Mouse (Mus musculus): Measurements from ENCODE around the gene Pdgfb. TPM values are rescaled to one million over a fixed set of nuclear protein-coding genes. Genes with fewer than 3 reads are reported as not detected.

Pdgfb gene
- polyA plus RNA-seq (2017; shearing (Covaris generic)), result 1 to 10 TPM in 1 of 2 experiments, under 1 TPM in 1; 0.68 to 1.1 TPM

DNA sequence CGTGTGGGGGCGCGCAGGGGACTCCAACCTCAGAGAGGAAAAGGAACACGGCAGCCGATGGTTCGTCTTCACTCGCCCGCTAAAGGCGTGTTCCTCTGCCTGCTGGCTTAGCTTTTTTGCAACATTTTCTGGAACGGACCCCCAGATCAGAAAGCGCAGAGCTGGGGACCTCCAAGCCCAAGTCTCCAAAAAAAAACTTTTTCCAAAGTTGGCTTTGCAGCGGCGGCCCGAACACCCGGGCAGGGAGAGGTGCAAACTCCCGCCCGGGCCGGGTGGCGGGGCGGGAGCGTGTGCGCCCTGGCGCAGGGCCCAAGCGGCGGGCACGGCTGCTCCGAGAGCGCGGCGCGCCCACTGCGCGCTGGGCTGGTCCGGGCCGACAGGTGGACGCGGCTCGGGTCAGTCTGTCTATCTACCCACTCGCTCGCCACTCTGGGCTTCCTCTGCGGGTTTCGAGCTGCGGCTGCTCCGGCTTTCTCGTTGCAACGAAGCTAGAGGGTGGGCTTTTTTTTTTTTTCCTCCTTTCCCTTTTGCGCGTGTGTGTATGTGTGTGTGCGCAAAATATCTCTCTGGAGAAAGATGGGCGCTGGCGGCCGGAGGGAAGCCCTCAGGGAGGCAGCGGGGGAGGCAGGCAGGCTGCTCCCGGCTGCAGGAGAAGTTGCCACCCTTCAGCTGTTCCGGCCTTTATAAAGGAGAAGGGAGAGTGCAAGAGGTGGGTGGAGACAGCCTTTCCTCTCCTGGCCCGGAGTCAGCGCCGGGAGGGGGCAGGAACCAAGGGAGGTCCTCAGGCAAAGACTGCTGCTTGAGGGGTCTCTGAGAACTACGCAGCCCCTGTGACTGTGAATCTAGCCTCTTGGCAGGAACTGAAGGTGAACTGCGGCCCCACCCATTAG, at the start of gene Pdgfb:
Pdgfb (minus strand) TSS at position 657 of the 890 bp plus-strand sequence.
- ATAC-seq, result no peak

DNA sequence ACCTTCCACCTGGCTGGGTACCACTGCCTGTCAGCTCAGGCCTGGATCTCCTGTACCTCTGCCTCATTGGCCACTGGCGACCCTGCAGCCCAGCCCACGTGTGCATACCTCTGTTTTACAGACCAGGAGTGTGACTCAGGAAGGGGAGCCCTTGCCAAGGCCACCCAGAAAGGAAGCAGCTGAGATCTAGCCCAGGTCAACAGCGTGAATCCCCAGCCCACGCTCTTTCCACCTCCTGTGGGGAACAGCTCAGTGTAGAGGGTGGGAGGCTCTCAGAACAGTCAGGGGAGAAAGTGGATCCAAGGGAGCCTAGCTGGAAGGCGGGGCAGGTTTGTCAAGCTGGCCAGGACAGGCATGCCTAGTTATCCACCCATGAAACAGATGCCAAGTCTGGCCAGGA, 48.0 kb upstream of the Pdgfb start:
- ATAC-seq, result no peak

DNA sequence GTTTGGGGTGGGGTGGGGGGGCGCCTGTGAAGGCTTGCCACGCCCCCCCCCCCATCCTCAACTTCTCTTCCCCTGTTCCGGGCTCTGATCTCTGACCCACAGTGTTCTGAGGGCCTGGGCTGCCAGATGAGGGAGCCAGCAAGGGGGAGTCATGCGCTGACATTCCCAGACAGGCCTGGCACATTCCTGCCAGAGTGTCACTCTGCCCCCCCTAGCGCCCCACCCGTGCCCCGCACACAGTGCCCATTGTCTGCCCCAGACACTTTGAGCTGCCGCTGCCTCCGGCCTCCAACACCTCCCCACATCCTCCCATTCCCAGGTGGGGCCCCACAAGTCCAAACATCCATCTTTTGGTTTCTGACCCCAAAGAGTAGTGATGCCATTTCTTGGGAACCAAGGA, 47.6 kb upstream of the Pdgfb start:
- no peak for ATAC-seq

DNA sequence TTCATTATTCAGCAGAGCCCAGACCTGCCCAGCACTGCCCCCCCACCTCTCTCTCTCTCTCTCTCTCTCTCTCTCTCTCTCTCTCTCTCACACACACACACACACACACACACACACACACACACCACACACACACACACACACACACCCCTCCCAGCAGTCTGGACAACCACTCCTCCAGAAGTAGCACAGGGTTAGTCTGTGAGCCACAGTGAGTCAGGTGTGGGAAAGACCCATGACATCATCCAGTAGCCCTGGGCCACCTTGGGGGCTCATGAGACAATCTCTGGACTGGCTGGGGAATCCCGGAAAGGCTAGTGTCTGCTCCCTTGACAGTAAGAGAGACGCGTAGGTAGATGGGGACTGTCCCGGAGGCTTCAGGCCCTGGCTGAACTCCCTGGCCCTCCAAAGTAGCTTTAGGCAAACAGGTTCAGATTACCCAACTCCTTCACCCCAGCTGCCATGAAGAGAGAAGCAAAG, 46.3 kb upstream of the Pdgfb start:
- peak; percentile 69 for ATAC-seq

DNA sequence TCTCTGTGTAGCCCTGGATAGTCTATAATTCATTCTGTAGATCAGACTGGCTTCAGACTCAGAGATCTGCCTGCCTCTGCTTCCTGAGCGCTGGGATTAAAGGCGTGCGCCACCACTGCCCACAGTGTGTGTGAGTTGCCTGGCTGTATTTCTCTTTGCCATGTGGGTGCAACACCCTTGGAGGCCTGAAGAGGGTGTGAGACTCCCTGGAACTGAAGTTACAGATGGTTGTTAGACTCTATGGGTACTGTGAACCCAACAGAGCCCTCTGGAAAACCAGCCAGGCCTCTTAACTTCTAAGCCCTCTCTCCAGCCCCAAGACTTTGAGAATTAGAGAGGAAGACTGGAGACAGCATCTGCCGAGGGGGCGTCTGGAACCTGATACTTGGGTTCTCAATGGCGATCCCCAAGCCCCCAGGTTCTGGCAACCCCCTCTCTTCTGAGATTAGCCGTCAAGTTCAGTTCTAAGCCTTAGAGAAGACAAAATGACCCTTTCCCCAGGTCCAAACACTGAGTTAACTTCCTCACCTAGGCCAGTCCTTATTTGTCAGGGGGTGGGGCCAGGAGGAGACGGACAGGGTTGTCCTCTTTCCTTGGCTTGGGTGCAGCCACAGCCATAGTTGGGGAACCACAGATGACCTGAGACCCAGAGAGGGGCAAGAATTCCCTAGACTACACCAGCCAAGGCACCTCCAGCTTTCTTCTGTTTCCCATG, 45.7 kb upstream of the Pdgfb start:
- no peak for ATAC-seq

DNA sequence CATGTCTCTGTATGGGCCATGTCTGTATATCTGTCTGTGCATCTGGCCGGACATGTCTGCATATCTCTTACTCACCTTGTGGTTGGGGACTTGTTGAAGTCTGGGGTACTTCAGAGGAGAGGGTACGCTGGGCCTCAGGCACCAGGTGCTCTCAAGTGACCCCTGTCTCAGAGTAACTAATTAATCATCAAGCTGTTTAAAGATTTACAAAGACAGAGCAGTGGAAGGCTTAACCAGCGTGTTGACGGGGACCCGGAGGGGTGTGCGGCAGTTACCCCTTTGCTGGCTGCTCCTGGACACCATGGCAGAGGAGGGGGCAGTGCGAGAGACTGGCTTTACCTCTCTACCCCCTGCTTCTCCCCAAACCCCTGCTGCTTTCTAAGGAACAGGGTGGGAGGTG, 44.8 kb upstream of the Pdgfb start:
- ATAC-seq, result no peak

DNA sequence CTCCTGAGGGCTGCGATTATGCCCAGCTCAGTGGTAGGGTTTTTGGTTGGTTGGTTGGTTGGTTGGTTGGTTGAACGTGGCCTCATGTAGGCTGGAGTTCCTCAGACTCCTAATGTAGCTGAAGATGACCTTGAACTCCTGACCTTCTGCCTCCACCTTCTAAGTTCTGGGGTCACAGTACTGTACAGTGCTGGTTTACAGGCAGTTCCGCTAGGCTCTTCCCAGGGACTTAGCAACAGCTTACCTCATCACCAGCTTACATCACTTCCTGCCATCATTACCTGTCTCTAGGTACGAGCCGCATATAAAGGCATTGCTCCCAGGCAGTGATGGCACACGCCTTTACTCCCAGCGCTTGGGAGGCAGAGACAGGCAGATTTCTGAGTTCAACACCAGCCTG, 43.4 kb upstream of the Pdgfb start:
- no peak for ATAC-seq

DNA sequence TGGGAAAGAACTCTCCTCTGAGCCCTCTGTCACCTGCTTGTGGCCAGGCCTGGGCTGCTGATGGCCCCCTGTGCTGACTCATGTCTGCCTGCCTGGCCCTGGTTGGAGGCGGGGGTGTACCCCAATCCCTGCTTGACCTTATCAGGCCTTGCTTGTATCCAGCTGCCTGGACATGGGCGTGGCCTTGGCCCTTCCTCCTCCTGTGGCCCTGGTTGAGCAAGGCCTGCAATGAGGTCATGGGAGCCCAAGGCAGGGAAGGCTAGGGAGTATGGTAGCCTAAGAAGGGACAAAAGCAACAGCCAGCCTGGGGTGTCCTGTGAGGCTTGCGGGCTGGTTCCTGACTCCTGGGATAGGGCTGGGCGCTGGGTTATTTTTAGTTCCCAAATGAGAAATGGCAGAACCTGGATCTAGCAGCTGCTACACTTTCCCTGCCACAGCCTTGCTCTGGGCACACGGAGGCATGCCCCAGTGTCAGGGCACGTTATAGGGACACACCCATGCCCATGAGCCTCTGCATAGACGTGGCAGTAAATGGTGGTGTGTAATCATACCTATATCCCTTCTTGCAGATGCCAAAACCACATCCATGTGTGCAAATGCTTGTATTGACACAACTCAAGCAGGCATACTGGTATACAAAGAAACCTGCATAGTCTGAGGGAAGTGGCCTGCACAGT, 39.4 kb upstream of the Pdgfb start:
- no peak for ATAC-seq

DNA sequence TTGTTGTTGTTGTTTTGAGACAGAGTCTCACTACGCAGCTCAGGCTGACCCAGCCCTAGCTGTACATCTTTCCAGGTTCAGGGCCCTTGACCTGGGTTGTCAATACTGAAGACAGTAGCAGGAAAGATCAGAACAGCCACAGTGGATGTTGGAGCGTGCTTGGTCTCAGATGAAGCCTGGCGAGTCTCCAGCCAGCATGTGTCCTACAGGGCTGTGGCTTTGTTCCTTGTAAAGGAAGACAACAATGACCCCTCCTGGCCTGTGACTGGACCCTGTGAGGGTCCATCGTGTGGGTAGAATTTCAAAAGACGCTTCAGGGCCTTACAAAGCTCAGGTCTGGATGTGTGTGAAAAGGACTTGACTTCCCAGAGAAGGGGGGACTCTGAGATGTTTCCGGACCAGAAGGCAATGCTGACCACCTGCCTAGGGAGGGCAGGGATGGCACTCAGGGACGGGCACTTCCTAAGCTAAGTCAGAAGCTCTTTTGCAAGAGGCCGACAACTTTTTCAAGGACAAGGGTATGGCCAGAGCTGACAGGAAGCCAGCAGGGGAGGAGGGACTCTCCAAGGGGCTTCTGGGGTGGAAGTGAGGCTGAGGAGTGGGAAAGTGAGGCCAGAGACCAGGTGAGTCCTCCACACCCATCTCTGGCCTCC, 38.7 kb upstream of the Pdgfb start:
- no peak for ATAC-seq

DNA sequence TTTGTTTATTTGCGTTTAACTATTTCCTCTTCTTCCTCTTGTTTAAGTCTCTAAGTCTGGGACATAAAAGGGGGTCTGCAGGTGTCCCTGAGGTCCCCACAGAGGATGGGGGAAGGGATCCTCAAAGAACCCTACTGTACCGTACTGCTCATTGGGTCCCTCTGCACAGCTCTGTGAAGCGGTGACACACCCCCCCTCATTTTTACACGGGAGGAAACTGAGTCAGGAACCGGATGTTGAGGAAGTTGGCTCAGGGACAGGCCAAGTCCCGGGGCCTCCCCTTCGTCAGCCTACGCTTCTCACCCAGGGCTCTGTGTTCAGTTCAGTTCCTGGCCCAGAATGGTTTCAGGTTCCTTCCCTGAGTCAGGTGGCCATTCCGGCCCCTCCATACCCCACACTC, 37.0 kb upstream of the Pdgfb start:
- ATAC-seq, result peak; percentile 36

DNA sequence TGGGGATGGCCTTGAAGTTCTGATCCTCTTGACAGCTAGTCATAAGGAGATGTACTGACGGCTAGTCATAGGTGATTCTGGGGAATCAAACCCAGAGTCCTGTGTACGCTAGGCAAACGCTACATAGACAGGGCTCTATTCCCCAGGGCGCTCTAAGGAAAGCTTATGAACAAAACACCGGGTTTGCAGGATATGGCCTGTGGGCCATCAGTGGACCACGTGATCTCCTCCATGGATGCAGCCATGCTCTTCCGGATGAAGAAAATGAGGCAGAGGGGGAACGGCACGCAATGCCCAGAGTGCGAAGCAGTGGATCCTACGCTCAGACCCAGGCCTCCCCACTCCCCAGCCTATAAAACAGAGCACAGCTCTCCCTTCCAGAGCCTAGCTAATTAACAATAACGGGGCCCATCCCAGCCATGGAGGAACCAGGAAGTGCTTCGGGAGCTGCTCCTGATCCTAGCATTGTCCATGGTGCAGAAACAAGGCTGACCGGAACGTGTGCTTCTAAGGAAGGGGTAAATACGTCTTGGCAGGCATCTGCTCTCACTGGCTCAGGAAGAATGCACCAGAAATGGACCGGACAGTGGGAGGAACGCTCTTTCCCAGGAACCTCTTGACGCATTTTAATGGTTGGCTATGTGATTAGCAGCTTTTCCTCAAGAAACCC, 36.5 kb upstream of the Pdgfb start:
- no peak for ATAC-seq

DNA sequence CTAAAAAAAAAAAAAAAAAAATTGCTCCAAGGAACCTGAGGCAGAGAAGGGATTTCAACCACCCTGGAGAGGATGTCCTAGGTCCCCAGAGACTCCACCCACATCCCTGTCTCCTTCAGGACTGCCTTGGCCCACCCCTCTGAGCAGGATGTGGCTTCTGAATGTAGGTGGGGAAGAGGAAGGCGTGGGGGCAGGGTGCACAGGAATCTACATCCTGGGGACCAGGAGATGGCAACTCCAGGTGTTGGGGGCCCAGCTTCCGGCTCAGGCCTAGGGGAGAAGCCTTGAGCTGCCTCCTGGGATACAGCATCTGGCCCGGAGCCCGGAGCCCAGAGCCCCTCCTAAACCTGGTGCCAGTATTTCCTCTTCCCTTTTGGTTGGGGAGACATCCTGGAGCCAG, 35.3 kb upstream of the Pdgfb start:
- ATAC-seq, result peak; percentile 54

DNA sequence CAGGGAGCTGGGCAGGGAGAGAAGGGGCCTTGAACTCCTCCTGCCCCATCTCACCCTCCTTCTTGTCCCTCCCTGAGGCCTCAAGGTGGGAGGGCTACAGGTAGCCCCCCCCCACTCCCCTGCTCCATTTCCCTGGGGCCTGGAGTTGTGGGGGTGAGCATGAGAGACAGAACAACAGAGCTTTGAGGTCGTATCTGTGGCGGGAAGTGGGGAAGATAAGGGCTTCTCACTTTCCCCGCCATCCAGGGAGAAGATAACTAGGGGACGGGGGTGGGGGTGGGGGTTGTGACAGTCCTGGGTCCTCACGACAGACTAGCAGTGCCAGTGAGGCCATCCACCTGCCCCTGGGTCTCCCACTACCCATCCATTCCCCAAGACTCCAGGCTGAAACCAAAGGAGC, 33.2 kb upstream of the Pdgfb start:
- no peak for ATAC-seq

DNA sequence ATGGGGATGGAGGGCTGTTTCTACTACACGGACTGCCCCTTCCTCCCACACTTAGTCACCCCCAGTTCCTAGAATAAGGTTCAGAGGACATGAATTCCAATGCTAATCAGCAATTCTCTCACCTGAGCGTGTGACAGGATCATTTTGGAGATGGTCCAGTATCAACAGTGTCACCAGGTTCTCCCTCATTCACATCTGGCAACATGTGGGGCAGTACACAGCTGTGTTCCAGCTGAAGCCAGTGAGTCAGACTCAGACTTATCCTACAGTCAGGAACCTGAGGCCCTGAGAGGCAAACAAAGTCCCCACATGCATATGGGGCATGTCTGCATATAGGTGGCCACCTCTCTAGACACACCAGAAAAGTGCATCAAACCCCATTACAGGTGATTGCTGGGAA, 32.5 kb upstream of the Pdgfb start:
- no peak for ATAC-seq

DNA sequence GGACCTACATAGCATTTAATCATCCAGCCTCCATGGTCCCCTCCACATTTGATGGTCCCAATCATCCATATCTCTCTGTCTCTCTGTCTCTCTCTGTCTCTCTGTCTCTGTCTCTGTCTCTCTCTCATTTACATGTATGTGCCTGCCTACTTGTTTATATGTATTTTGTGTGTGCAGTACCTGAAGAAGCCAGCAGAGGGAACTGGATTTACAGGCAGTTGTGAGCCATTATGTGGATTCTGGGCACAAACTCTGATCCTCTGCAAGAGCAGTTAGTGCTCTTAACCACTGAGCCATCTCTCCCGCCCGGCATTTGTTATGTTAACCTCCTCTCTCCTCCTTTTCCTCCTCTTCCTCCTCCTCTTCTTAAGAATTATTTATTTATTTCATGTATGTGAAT, 31.0 kb upstream of the Pdgfb start:
- ATAC-seq, result no peak

DNA sequence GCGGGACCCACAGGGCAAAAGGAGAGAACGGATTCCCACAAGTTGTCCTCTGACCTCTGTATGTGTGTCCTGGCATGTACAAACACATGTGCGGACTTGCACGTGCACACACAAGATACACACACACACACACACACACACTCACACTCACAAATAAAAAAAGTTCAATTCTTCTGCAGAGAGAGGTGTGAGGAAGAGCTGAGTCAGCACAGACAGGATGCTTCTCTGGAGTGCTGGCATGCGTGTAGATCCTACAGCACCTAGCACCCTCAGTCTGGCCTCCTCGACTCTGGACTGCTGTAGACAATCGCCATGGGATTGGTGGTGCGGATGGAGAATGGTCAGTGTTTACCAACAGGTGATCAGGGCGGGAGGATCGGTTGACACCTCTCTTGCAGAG, 29.5 kb upstream of the Pdgfb start:
- ATAC-seq, result no peak

DNA sequence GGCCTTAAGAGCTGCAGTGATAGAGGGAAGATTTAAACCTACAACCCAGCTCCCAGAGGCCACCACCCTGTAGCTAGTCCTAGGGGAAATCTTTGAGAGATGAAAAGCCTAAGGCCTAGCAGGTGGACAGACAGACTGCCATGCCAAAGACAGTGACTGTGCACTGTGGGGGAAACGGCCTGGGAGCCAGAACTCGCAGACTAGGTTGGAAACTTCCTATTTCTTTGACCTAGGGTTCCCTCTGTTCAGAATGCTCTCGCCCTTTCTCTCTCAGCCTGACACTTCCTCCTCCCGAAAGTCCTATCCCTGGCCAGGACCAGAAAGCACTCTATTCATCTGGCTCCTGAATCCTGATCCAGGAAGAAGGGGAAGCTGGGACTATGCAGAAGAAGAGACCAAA, 27.4 kb upstream of the Pdgfb start:
- no peak for ATAC-seq

DNA sequence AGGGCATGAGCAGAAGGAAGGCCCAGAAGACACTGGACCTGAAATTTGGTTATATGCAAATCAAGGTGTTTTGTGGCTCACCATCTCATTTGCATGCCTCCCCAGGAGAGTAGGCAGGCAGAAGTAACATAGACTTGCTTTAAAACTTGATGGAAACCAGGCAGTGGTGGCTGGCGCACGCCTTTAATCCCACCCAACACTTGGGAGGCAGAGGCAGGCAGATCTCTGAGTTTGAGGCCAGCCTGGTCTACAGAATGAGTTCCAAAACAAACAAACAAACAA, 23.3 kb upstream of the Pdgfb start:
- ATAC-seq, result no peak

DNA sequence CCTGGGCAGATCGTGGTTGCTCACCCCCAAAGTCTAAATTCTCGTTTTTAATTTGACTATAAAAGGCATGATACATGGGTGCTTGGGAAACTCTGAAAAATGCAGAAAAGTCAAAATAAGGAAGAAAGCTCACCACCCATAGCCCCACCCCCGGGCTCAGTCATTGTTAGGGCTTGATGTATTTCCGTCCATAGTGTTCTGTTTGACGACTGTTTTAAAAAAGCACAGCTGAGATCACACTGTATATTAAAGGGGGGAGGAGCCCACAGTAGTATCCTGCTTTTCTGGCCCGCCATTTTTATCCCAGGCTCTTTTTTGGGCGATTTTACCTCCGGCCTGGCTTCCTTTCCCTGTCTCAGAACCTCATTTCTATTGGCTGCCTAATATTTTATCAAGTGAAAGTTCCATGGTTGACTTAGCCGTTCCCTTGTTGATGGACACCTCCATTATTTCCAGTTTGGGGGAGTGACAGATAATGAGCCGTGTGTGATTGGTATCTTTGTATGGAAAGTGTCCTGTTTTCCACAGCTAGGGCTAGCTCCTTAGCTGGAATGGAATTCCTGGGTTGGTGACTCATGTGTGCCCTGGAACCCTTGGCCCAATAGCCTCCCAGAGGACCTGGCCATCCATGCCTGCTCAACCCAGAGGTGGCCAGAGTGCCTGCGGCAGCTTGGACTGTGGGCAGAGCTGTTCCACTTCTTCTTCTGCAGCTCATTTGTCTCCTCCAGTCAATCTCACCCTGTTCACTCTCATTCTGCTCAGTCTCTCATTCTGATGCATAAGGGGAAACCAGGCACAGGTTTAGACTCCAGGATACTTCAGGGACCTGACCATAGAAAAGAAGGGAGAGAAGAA, 22.7 kb upstream of the Pdgfb start:
- no peak for ATAC-seq

DNA sequence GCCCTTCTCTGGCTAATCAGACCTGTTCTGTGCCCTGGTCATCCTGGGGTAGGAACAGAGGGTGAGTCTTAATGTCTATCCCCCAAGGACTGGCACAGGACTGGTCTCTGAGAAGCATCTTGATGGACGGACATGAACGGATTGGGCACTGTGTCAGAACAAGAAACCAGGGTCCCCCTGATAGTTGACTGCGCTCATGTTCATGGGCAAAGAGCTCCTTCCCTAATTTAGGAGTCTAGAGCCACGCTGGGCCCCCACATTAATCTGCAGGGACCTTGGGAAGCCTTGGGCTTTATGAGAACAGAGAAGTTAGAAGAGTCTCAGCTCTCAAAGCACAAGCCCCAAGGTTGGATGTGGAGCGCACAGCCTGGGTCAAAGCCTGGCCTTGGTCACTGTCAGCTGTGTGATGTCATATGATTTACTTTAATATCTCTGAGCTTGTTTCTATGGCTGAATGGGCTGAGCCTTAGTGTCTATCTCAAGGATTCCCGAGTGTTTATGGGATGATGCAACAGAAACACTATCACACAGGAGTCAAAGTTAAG, 20.6 kb upstream of the Pdgfb start:
- ATAC-seq, result no peak

DNA sequence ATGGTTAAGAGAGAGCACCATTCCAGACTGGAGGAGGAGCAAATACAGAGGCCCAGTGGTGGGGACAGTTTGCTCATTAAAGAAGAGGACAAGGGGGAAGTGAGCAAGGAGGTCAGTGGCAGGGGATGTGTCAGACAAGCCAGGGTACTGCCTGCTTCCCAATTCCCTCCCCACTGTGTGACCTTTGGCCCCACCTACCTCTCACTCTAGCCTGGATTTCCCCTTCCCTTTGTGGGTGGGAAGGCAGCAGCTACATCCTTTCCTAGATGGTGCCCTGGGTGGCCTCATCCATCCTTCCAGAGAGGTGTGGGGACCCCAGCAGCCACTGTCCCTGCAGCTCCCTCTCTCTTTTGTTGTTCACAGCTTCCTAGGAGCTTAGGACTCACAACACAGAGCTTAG, 20.1 kb upstream of the Pdgfb start:
- ATAC-seq, result no peak
